Mouse (Mus musculus): ENCODE measurements around the gene Cuedc2. TPM values are rescaled to one million over a fixed set of nuclear protein-coding genes. Genes with fewer than 3 reads are reported as not detected.
A peak's percentile ranks its signal among the peaks of the same experiment; 100 is the strongest.

Cuedc2 gene
- polyA plus RNA-seq, 1 experiment from 2014 or later = 53.8 TPM

GRCm38 (mm10) chr19:46303251-46304215, 35.0 kb downstream of the Cuedc2 start:
- no peaks in the 10 kb centered on the region for H3K9me3 ChIP-seq (ENCODE audit: low read length)
- H3K4me2 ChIP-seq (ENCODE audit: low read depth, low read length) = peak overlapping the region; percentile 82
- H3K4me3 ChIP-seq (ENCODE audit: low read depth, low read length) = peak overlapping the region; percentile 61
- peaks cover 13% of the 10 kb centered on the region for H3K4me1 ChIP-seq (ENCODE audit: insufficient read depth)
- TF ChIP-seq EP300 (IDR thresholded peaks at IDR 0.05; ENCODE audit: low read depth) (no peak), CTCF (IDR thresholded peaks at IDR 0.05; ENCODE audit: low read depth) (no peak)
- peaks cover 6% of the 10 kb centered on the region for H3K36me3 ChIP-seq (replicated peaks; ENCODE audit: insufficient read depth, low read length)
- WGBS (ENCODE audit: insufficient replicate concordance) = 55% methylated on average over 18 of the region's 18 CpGs
- ATAC-seq (no peak), DNase-seq (no peak)
- H3K27me3 ChIP-seq (ENCODE audit: insufficient read depth, low read length) = no peaks in the 10 kb centered on the region
- peak overlapping the region; percentile 81 for H3K27ac ChIP-seq (ENCODE audit: low read depth)
- H3K9ac ChIP-seq (replicated peaks) = 0 out of 2 replicates have a peak overlapping the region, but pooled peaks have one; percentile 8

DNA sequence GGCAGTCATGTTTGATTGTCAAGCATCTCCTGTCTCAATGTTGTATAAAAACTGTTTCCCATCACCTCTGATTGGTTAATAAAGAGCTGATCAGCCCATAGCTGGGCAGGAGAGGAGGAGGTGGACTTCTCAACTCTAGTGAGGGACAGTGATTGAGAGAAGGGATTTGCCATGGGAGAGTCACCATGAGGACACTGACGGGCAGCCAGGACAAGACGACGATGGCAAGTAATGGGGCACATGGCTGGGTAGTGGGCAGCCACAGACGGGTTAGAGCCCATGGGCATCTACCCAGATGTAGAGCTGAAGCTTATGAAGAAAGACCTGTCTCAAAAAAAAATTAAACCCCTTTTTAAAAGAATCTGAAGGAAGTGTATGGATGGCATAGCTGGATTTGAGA, 36.0 kb downstream of the Cuedc2 start:
- no peak overlapping the region for H3K27ac ChIP-seq (ENCODE audit: low read depth)
- H3K4me1 ChIP-seq (ENCODE audit: insufficient read depth) = peaks cover 12% of the 10 kb centered on the region
- peaks cover 2% of the 10 kb centered on the region; the same call in 1 of the 2 replicates for H3K36me3 ChIP-seq (replicated peaks; ENCODE audit: insufficient read depth, low read length)
- no peaks in the 10 kb centered on the region for H3K27me3 ChIP-seq (ENCODE audit: insufficient read depth, low read length)
- H3K4me3 ChIP-seq (ENCODE audit: low read depth, low read length) = no peak overlapping the region
- H3K9me3 ChIP-seq (ENCODE audit: low read length) = no peaks in the 10 kb centered on the region
- no peak for TF ChIP-seq CTCF (IDR thresholded peaks at IDR 0.05; ENCODE audit: low read depth)
- TF ChIP-seq EP300 (IDR thresholded peaks at IDR 0.05; ENCODE audit: low read depth) = no peak
- no peak overlapping the region for H3K4me2 ChIP-seq (ENCODE audit: low read depth, low read length)
- no peak for DNase-seq
- 79% methylated on average over 4 of the region's 4 CpGs for WGBS (ENCODE audit: insufficient replicate concordance)
- H3K9ac ChIP-seq (replicated peaks) = no peak overlapping the region
- no peak for ATAC-seq

DNA sequence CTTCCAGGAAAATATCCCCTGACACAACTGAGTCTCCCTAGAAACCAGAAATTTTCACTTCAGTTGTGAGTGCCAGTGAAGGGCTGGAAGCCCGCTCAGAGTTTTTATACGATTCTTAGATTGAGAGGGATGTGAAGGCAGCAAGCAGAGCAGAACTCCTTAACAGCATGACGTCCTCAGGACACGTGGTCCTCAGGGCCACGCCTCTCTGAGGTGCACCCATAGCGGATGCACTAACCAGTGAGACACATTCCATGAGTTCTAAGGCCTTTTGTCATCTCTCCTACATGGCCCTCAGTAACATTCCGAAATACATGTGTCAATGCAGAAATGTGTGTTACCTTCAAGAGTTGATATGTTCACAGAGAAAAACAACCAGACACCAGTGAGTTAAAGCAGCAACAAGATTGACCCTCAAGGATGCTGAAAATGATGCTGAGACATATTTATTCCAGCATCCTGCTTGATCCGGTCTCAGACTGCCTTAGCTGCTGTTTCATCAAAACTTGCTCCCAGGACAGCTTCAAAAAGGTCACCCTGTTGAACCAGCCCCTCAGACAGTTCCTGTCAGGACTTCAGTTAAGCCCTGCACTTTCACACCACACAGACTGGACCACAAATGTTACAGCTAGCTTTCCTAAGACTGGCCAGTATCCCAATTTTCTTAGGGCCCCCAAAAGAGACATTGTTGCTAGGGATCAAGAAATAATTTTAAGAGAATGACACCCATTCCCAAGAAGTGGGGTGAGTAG, 38.0 kb downstream of the Cuedc2 start:
- Histone ChIP-seq H3K4me2 (ENCODE audit: low read depth, low read length) (no peak overlapping the region), H3K27me3 (ENCODE audit: insufficient read depth, low read length) (no peaks in the 10 kb centered on the region), H3K9ac (replicated peaks) (no peak overlapping the region), H3K4me1 (ENCODE audit: insufficient read depth) (peaks cover 5% of the 10 kb centered on the region), H3K36me3 (replicated peaks; ENCODE audit: insufficient read depth, low read length) (no peaks in the 10 kb centered on the region), H3K27ac (ENCODE audit: low read depth) (no peak overlapping the region), H3K9me3 (ENCODE audit: low read length) (no peaks in the 10 kb centered on the region), H3K4me3 (ENCODE audit: low read depth, low read length) (no peak overlapping the region)
- 33% methylated on average over 8 of the region's 8 CpGs for WGBS (ENCODE audit: insufficient replicate concordance)
- ATAC-seq = no peak
- DNase-seq = no peak
- TF ChIP-seq EP300 (IDR thresholded peaks at IDR 0.05; ENCODE audit: low read depth) (no peak), CTCF (IDR thresholded peaks at IDR 0.05; ENCODE audit: low read depth) (no peak)

- Histone ChIP-seq H3K27me3 (ENCODE audit: insufficient read depth, low read length) (no peaks in the 10 kb centered on the region), H3K27ac (ENCODE audit: low read depth) (no peak overlapping the region), H3K4me3 (ENCODE audit: low read depth, low read length) (no peak overlapping the region), H3K9me3 (ENCODE audit: low read length) (no peaks in the 10 kb centered on the region), H3K9ac (replicated peaks) (no peak overlapping the region), H3K4me1 (ENCODE audit: insufficient read depth) (no peaks in the 10 kb centered on the region), H3K36me3 (replicated peaks; ENCODE audit: insufficient read depth, low read length) (no peaks in the 10 kb centered on the region), H3K4me2 (ENCODE audit: low read depth, low read length) (no peak overlapping the region)
- no peak for TF ChIP-seq EP300 (IDR thresholded peaks at IDR 0.05; ENCODE audit: low read depth)
- no peak for TF ChIP-seq CTCF (IDR thresholded peaks at IDR 0.05; ENCODE audit: low read depth)
- ATAC-seq = no peak
- no peak for DNase-seq
- WGBS (ENCODE audit: insufficient replicate concordance) = 66% methylated on average over 4 of the region's 4 CpGs
Measured at GRCm38 (mm10) chr19:46296938-46297337, 41.6 kb downstream of the Cuedc2 start.

GRCm38 (mm10) chr19:46290535-46291105, 47.9 kb downstream of the Cuedc2 start:
- H3K4me1 ChIP-seq (ENCODE audit: insufficient read depth) = no peaks in the 10 kb centered on the region
- H3K36me3 ChIP-seq (replicated peaks; ENCODE audit: insufficient read depth, low read length) = peaks cover 7% of the 10 kb centered on the region; the same call in 1 of the 2 replicates
- ATAC-seq (peak; percentile 66), DNase-seq (peak; percentile 25)
- no peaks in the 10 kb centered on the region for H3K9me3 ChIP-seq (ENCODE audit: low read length)
- no peak for TF ChIP-seq EP300 (IDR thresholded peaks at IDR 0.05; ENCODE audit: low read depth)
- TF ChIP-seq CTCF (IDR thresholded peaks at IDR 0.05; ENCODE audit: low read depth) = peak; percentile 17; the same call in 1 of the 2 replicates
- H3K27ac ChIP-seq (ENCODE audit: low read depth) = no peak overlapping the region
- no peak overlapping the region for H3K4me2 ChIP-seq (ENCODE audit: low read depth, low read length)
- H3K9ac ChIP-seq (replicated peaks) = no peak overlapping the region
- no peaks in the 10 kb centered on the region for H3K27me3 ChIP-seq (ENCODE audit: insufficient read depth, low read length)
- WGBS (ENCODE audit: insufficient replicate concordance) = 53% methylated on average over 12 of the region's 12 CpGs
- no peak overlapping the region for H3K4me3 ChIP-seq (ENCODE audit: low read depth, low read length)

GRCm38 (mm10) chr19:46287566-46287965, 50.9 kb downstream of the Cuedc2 start:
- Histone ChIP-seq H3K4me1 (ENCODE audit: insufficient read depth) (no peaks in the 10 kb centered on the region), H3K9me3 (ENCODE audit: low read length) (no peaks in the 10 kb centered on the region), H3K9ac (replicated peaks) (no peak overlapping the region), H3K27me3 (ENCODE audit: insufficient read depth, low read length) (no peaks in the 10 kb centered on the region), H3K27ac (ENCODE audit: low read depth) (no peak overlapping the region), H3K4me2 (ENCODE audit: low read depth, low read length) (no peak overlapping the region), H3K4me3 (ENCODE audit: low read depth, low read length) (no peak overlapping the region), H3K36me3 (replicated peaks; ENCODE audit: insufficient read depth, low read length) (peaks cover 30% of the 10 kb centered on the region)
- DNase-seq = no peak
- no peak for TF ChIP-seq EP300 (IDR thresholded peaks at IDR 0.05; ENCODE audit: low read depth)
- TF ChIP-seq CTCF (IDR thresholded peaks at IDR 0.05; ENCODE audit: low read depth) = no peak
- WGBS (ENCODE audit: insufficient replicate concordance) = 78% methylated on average over 3 of the region's 3 CpGs
- no peak for ATAC-seq
